Mouse (Mus musculus): Measurements from ENCODE around the gene Pnrc1.
A peak's percentile ranks its signal among the peaks of the same experiment; 100 is the strongest.

Gene Pnrc1

DNA sequence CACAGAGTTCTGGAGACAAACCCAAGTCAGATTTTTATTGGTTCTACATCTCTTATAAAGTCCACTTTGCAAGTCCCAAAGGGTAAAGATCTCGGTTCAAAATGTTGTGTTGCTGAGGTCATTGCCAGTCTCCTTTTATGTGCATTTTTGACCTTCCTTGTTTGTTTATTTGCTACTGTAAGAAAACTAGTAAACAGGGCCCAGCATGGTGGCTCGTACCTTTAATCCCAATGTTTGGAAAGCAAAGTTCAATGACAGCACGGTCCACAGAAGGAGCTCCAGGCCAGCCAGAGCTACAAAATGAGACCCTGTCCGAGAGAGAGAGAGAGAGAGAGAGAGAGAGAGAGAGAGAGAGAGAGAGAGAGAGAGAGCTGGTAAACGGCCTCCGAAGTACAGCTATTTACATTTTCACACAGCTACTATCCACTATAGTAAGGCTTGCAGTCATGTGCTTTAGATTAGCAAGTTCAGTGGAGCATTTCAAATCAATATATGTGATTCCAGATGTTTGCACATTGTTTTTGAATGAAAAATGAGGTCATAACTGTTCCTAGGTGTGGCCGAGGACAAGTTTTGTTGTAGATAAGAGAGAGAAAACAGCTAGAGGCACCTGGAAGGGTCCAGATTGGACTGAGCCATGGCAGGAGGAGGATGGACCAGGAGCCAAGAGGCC is 65.8 kb downstream of the Pnrc1 start:
- DNase-seq (ENCODE audit: low spot score in 2 of 2), result no peak

DNA sequence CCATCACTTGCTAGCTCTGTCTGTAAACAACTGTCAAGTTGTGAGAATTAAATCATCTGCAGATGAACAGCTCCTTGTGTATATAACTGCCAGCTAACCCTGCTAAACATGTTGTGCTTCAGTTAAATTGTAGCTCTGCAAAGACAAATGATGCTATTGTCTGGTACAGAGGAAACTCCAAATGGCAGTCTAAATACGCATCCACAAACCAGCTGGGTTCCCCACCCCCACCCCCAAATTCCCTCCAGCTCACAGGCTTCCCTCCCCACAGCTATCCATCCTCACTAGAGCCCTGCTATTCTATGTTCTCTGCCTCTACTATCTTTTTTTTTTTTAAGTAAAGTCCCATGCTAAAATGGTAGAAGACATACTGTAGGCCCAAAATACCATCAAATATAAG is 68.1 kb downstream of the Pnrc1 start:
- DNase-seq (ENCODE audit: low spot score in 2 of 2), result no peak

DNA sequence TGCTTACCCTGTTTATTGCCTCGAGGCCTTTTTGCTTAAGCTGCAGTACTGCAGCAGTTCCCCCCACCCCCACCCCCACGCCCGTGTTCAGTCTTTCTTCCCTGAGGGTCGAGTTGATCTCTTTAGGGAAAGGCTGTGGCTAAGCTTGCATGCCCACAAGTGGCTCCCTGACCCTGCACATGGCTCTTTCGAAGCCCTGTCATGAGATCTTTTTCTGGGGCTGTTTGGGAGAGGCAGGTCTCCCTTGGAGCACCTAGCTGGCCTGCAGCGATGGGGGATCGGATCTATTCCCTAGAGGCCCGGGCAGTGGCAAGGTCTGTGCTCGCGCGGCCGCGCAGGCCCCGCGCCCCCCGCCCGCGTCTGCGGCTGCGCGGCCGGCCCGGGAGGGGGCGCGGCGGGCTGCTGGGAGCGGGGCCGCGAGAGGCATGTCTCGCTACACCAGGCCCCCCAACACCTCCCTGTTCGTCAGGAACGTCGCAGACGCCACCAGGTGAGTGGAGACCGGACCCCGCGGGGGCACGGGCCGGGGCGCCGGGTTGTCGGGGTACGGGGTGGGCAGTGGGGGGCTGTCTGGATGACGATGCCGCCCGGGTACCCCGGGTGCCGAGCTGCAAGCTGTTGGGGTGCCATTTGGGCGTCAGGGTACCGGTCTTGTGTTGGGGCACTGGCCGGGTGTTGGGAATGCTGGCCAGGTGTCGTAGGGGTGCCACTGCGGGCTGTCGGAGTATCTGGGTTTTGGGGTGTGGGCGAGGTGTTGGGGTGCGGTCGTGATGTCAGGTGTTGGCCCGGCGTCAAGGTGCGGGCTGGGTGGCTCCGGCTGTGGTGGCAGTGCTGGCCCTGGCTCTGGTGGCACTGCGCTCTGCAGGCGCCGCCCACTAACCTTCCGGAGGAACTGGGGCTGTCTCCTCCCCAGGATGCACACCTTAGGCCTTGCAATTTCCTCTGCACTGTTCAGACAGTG is 80.8 kb downstream of the Pnrc1 start, which contains the start of gene Srsf12:
Srsf12 (plus strand) TSS at position 111 of the 961 bp plus-strand sequence.
- peak in 1 of 2 experiments; percentile 2 for DNase-seq (ENCODE audit: low spot score in 2 of 2)

DNA sequence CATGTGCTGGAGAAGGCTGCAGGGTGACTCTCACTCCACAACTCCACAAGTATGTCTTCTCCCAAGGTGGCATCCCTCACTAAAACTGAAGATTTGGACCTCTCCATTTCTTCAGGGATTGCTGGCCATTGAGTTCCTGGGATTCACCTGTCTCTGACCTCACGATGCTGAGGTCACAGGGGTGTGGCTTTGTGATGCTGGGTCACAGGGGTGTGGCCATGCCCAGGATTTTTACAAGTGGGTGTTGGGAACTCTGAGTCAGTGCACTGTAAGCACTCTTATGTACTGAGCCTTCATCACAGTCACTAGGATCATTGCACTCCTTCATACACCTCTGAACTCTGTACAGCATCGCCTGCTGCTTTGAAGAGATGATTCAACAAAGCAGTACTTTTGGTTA is 82.4 kb downstream of the Pnrc1 start:
- DNase-seq (ENCODE audit: low spot score in 2 of 2), result no peak

DNA sequence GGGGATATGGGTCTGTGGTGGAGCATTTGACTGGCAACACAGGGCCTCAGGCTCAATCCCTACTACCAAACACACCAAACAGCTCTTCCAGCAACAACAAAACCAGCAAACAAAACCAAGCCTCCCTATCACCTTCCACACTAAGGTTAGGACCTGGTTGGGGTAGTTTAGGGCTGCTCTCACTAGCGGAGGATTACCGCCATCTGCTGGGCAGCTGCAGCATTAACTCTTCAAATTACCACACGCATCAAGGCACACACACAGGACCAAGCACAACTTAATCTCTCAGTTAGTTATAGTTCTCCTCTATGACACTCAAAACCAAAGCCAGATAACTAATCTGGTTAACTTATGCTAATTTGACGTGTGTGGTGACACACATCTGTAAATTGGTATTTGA is 85.3 kb downstream of the Pnrc1 start:
- DNase-seq (ENCODE audit: low spot score in 2 of 2), result peak in 1 of 2 experiments; percentile 27

DNA sequence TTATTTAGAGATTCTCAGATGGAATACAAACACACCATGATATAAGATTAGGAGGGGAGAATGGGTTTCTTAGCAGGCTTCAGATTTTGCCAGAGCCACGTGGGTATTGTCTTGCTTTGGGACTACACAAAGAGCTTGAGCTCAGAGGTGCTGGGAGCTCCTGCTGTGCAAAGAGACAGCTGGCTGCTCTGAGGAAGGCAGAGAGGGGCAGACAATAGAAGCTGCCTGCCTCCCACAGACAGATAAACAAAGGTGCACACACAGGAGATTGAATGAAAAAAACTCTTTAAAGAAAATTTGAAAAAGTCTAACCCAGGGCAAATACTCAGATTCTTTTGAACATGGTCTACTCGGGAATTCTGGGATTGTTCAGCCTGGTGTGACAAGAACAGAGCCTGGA is 91.8 kb downstream of the Pnrc1 start:
- no peak for DNase-seq (ENCODE audit: low spot score in 2 of 2)
